Mouse (Mus musculus): Measurements from ENCODE around the gene Il1r2.

- TF ChIP-seq POLR2A (IDR thresholded peaks at IDR 0.05; ENCODE audit: control insufficient read depth, low read depth, low read length) (no peak), CTCF (IDR thresholded peaks at IDR 0.05; ENCODE audit: control insufficient read depth, insufficient read depth, insufficient replicate concordance, low read depth, low read length) (no peak)
Observed at GRCm38 (mm10) chr1:40058013-40058412, 15.9 kb upstream of the Il1r2 start.

All from testis, adult 2 months (tissue).